Mouse (Mus musculus) kidney, postnatal 4 days (tissue): Measurements from ENCODE around the gene Cdpf1.

ENCODE experiments used
- DNase-seq, 2 experiments: peaks; one replicate each; pipeline ENCODE4 v3.0.0; 2021; ENCODE audit warnings: mixed read lengths in 2 of 2

Gene Cdpf1

GRCm38 (mm10) chr15:85762761-85763160 is 48.7 kb downstream of the Cdpf1 start:
- no peak for DNase-seq

GRCm38 (mm10) chr15:85757768-85758167 is 53.7 kb downstream of the Cdpf1 start:
- DNase-seq = no peak
